15 mouse cellular contexts compared by ENCODE assay signal in genomic region chr1:121050695-121051495, GRCm38 (mm10).
DNase-seq lines count a peak whose midpoint lies in the region; ATAC-seq and TF ChIP-seq lines count a peak whose summit lies in the region.
"Had no signal": no experiment of that assay in that cellular context is flagged by ENCODE, and none has a peak within 500 bp of the region (broad histone marks: within the 10 kb centered on the region; RNA-seq: fewer than 3 reads in every experiment).

No protein-coding gene starts in this region.

- H3K4me2 ChIP-seq in kidney, postnatal 0 days (ENCODE audit: low read length), result no peak overlapping the region
- no peak overlapping the region for H3K4me2 ChIP-seq in forebrain, postnatal 0 days (ENCODE audit: low read depth)
- no peak overlapping the region for H3K4me2 ChIP-seq in midbrain, embryonic 11.5 days

- DNase-seq in kidney, postnatal 0 days (ENCODE audit: low spot score), result peak; percentile 51
- no peak for DNase-seq in kidney, postnatal 4 days
- DNase-seq in forebrain, postnatal 0 days, result peak; percentile 4
- DNase-seq in midbrain, embryonic 11.5 days (ENCODE audit: low spot score, missing footprints), result peak; percentile 87
- DNase-seq in retina, postnatal 1 day, result peak; percentile 85
- no peak for DNase-seq in left cerebral cortex, adult 2 months (ENCODE audit: extremely low spot score in 1 of 2, low spot score in 2 of 2)
- DNase-seq in natural killer cell, adult 2 months (ENCODE audit: low spot score in 2 of 2), result no peak
- DNase-seq in left cerebral cortex, adult 8-10 months (ENCODE audit: low spot score in 2 of 2), result no peak
- DNase-seq: adrenal gland, postnatal 10 days; cerebellum, adult 9-10 months; layer of hippocampus, postnatal 36 days had no signal

- 0 out of 2 replicates have a peak, but pooled peaks cover 4% of the 10 kb centered on the region for H3K4me1 ChIP-seq in kidney, postnatal 0 days (replicated peaks; ENCODE audit: insufficient read depth, low read length)
- no peaks in the 10 kb centered on the region for H3K4me1 ChIP-seq in forebrain, postnatal 0 days (ENCODE audit: insufficient read depth)
- peaks cover 5% of the 10 kb centered on the region; the same call in 1 of the 2 replicates for H3K4me1 ChIP-seq in midbrain, embryonic 11.5 days (ENCODE audit: control insufficient read depth, insufficient read depth, low read length)
- H3K4me1 ChIP-seq: heart, embryonic 10.5 days; megakaryocyte, embryonic 14.5 days had no signal

- no peak overlapping the region for H3K4me3 ChIP-seq in kidney, postnatal 0 days (replicated peaks; ENCODE audit: low read depth, low read length)
- no peak overlapping the region for H3K4me3 ChIP-seq in forebrain, postnatal 0 days (ENCODE audit: low read depth, low read length)
- H3K4me3 ChIP-seq in midbrain, embryonic 11.5 days (ENCODE audit: low read depth, low read length), result no peak overlapping the region
- H3K4me3 ChIP-seq in left cerebral cortex, adult 2 months, result no peak overlapping the region
- H3K4me3 ChIP-seq: heart, embryonic 10.5 days; megakaryocyte, embryonic 14.5 days had no signal

- no peak overlapping the region for H3K9ac ChIP-seq in kidney, postnatal 0 days (ENCODE audit: low read depth, low read length)
- H3K9ac ChIP-seq in forebrain, postnatal 0 days, result no peak overlapping the region
- H3K9ac ChIP-seq in midbrain, embryonic 11.5 days (ENCODE audit: low read length), result no peak overlapping the region
- H3K9ac ChIP-seq: liver, embryonic 14.5 days had no signal

- TF ChIP-seq CTCF in kidney, postnatal 0 days (IDR thresholded peaks at IDR 0.05; ENCODE audit: low read depth), result no peak
- TF ChIP-seq CTCF in forebrain, postnatal 0 days (IDR thresholded peaks at IDR 0.05; ENCODE audit: low read depth), result no peak
- no peak for TF ChIP-seq CTCF in left cerebral cortex, adult 2 months (IDR thresholded peaks at IDR 0.05)

- H3K36me3 ChIP-seq in kidney, postnatal 0 days (ENCODE audit: insufficient read depth, low read length), result no peaks in the 10 kb centered on the region
- H3K36me3 ChIP-seq in forebrain, postnatal 0 days (ENCODE audit: insufficient read depth), result no peaks in the 10 kb centered on the region
- H3K36me3 ChIP-seq in midbrain, embryonic 11.5 days (ENCODE audit: control insufficient read depth, insufficient read depth, low read length), result no peaks in the 10 kb centered on the region
- H3K36me3 ChIP-seq: heart, embryonic 10.5 days had no signal

- WGBS in kidney, postnatal 0 days, result 17% methylated on average over 9 of the region's 12 CpGs
- WGBS in forebrain, postnatal 0 days, result 17% methylated on average over 12 of the region's 12 CpGs
- whole genome bisulfite sequencing in midbrain, embryonic 11.5 days, result 21% methylated on average over 11 of the region's 12 CpGs

- ATAC-seq in kidney, postnatal 0 days (replicated peaks; ENCODE audit: low FRiP score, low read depth), result no peak
- ATAC-seq in forebrain, postnatal 0 days, result peak; percentile 57; the same call in 1 of the 2 replicates
- peak; percentile 85 for ATAC-seq in midbrain, embryonic 11.5 days (ENCODE audit: low FRiP score)
- ATAC-seq: intestine, postnatal 0 days had no signal

- intact Hi-C loops in left cerebral cortex, adult 2 months (cut with DNase I), result loop anchor here (5.0 kb wide), 1 partner anchor 459 kb away; no protein-coding TSS in a partner anchor

- no peaks in the 10 kb centered on the region for H3K27me3 ChIP-seq in kidney, postnatal 0 days (ENCODE audit: insufficient read depth, low read length)
- peaks cover 41% of the 10 kb centered on the region for H3K27me3 ChIP-seq in forebrain, postnatal 0 days (ENCODE audit: insufficient read depth, low read length)
- H3K27me3 ChIP-seq in midbrain, embryonic 11.5 days (ENCODE audit: control insufficient read depth, insufficient read depth, low read length), result no peaks in the 10 kb centered on the region; the same call in none of the 2 replicates
- H3K27me3 ChIP-seq: megakaryocyte, embryonic 14.5 days had no signal

- H3K9me3 ChIP-seq in kidney, postnatal 0 days (replicated peaks; ENCODE audit: low read length), result no peaks in the 10 kb centered on the region
- no peaks in the 10 kb centered on the region for H3K9me3 ChIP-seq in forebrain, postnatal 0 days (ENCODE audit: low read length)
- no peaks in the 10 kb centered on the region for H3K9me3 ChIP-seq in midbrain, embryonic 11.5 days (ENCODE audit: control insufficient read depth, low read length)
- H3K9me3 ChIP-seq: heart, embryonic 10.5 days had no signal

- H3K27ac ChIP-seq in kidney, postnatal 0 days, result no peak overlapping the region
- H3K27ac ChIP-seq in forebrain, postnatal 0 days (ENCODE audit: low read depth, low read length), result no peak overlapping the region
- no peak overlapping the region for H3K27ac ChIP-seq in midbrain, embryonic 11.5 days (ENCODE audit: low read depth, low read length)
- H3K27ac ChIP-seq in left cerebral cortex, adult 2 months, result no peak overlapping the region
- H3K27ac ChIP-seq: heart, embryonic 10.5 days; liver, embryonic 14.5 days had no signal

Comparison
In these comparisons a context has a peak if more than half of its experiments do, and no peak if none do; other contexts are left out.
1. DNase-seq: peak in kidney, postnatal 0 days (single experiment), forebrain, postnatal 0 days (single experiment), midbrain, embryonic 11.5 days (single experiment) and retina, postnatal 1 day (single experiment); none in kidney, postnatal 4 days (0 of 2), left cerebral cortex, adult 2 months (0 of 2), natural killer cell, adult 2 months (0 of 2) and left cerebral cortex, adult 8-10 months (0 of 2).